Mouse (Mus musculus): Measurements from ENCODE around the gene Fam72a. TPM values are rescaled to one million over a fixed set of nuclear protein-coding genes. Genes with fewer than 3 reads are reported as not detected.
"Not testable (repeated sequence)": the region's sequence is repeated elsewhere in the genome, so short reads cannot be mapped to it uniquely, and the experiment has no call there.

Fam72a gene
- polyA plus RNA-seq, 1 experiment from 2014 or later, result 2.7 TPM

- 92% methylated on average over 2 of the region's 2 CpGs for WGBS
- TF ChIP-seq CTCF (IDR thresholded peaks at IDR 0.05; ENCODE audit: low read depth), result no peak
Observed at GRCm38 (mm10) chr1:131562081-131562480, 34.4 kb downstream of the Fam72a start.

GRCm38 (mm10) chr1:131566056-131566455 is 38.4 kb downstream of the Fam72a start:
- H3K4me1 ChIP-seq (ENCODE audit: insufficient read depth); H3K4me2 ChIP-seq; H3K36me3 ChIP-seq (ENCODE audit: insufficient read depth); H3K27me3 ChIP-seq (ENCODE audit: insufficient read depth, low read length); H3K27ac ChIP-seq (ENCODE audit: low read depth); H3K9me3 ChIP-seq (ENCODE audit: low read depth, low read length); H3K4me3 ChIP-seq (ENCODE audit: low read depth, low read length); H3K9ac ChIP-seq: not testable (repeated sequence)
- 0 out of 2 replicates have a peak, but pooled peaks have one; percentile 17 for TF ChIP-seq CTCF (IDR thresholded peaks at IDR 0.05; ENCODE audit: low read depth)
- ATAC-seq (ENCODE audit: insufficient read depth) (peak; percentile 41; the same call in 1 of the 2 replicates), DNase-seq (peak; percentile 27)
- 47% methylated on average over 11 of the region's 11 CpGs for WGBS

More at GRCm38 (mm10) chr1:131562081-131562480, 34.4 kb downstream of the Fam72a start:
- no peak overlapping the region for H3K4me2 ChIP-seq
- no peak overlapping the region for H3K27ac ChIP-seq (ENCODE audit: low read depth)
- no peak for ATAC-seq (ENCODE audit: insufficient read depth)
- no peaks in the 10 kb centered on the region for H3K9me3 ChIP-seq (ENCODE audit: low read depth, low read length)
- H3K4me1 ChIP-seq (ENCODE audit: insufficient read depth), result no peaks in the 10 kb centered on the region
- no peaks in the 10 kb centered on the region for H3K27me3 ChIP-seq (ENCODE audit: insufficient read depth, low read length)
- no peaks in the 10 kb centered on the region for H3K36me3 ChIP-seq (ENCODE audit: insufficient read depth)
- no peak for DNase-seq
- H3K4me3 ChIP-seq (ENCODE audit: low read depth, low read length), result no peak overlapping the region
- no peak overlapping the region for H3K9ac ChIP-seq

DNA sequence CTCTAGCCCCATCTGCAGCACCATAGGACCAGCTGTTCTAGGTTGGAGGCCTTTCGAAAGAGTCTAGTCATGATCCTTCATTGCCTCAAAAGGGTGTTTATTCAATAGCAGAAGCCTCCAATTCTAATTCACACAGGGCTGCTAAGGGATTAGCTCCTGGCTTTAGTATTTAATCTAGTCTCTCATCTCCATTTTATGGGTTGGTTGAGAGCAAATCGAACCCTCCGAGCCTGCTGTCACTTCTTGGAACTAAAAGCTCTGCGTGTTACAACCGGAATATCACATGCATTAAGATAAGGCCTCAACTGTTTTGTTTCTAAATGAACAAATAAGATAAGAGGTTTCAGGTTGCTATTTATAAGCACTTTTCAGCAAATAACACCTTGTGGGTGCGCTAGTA is 42.0 kb downstream of the Fam72a start:
- TF ChIP-seq CTCF (IDR thresholded peaks at IDR 0.05; ENCODE audit: low read depth), result no peak
- ATAC-seq (ENCODE audit: insufficient read depth), result no peak
- Histone ChIP-seq H3K36me3 (ENCODE audit: insufficient read depth) (no peaks in the 10 kb centered on the region), H3K27ac (ENCODE audit: low read depth) (no peak overlapping the region), H3K27me3 (ENCODE audit: insufficient read depth, low read length) (no peaks in the 10 kb centered on the region), H3K9ac (no peak overlapping the region), H3K9me3 (ENCODE audit: low read depth, low read length) (no peaks in the 10 kb centered on the region), H3K4me2 (no peak overlapping the region), H3K4me1 (ENCODE audit: insufficient read depth) (no peaks in the 10 kb centered on the region), H3K4me3 (ENCODE audit: low read depth, low read length) (no peak overlapping the region)
- DNase-seq, result no peak
- 80% methylated on average over 6 of the region's 6 CpGs for WGBS

- TF ChIP-seq CTCF (IDR thresholded peaks at IDR 0.05; ENCODE audit: low read depth), result no peak
- DNase-seq (no peak), ATAC-seq (ENCODE audit: insufficient read depth) (no peak)
- Histone ChIP-seq H3K4me3 (ENCODE audit: low read depth, low read length) (no peak overlapping the region), H3K36me3 (ENCODE audit: insufficient read depth) (no peaks in the 10 kb centered on the region), H3K9me3 (ENCODE audit: low read depth, low read length) (no peaks in the 10 kb centered on the region), H3K27me3 (ENCODE audit: insufficient read depth, low read length) (no peaks in the 10 kb centered on the region), H3K4me2 (no peak overlapping the region), H3K27ac (ENCODE audit: low read depth) (no peak overlapping the region), H3K4me1 (ENCODE audit: insufficient read depth) (no peaks in the 10 kb centered on the region), H3K9ac (no peak overlapping the region)
- 95% methylated on average over 4 of the region's 4 CpGs for WGBS
Observed at GRCm38 (mm10) chr1:131570391-131570790, 42.7 kb downstream of the Fam72a start.

- H3K36me3 ChIP-seq (ENCODE audit: insufficient read depth), result no peaks in the 10 kb centered on the region
- ATAC-seq (ENCODE audit: insufficient read depth) (0 out of 2 replicates have a peak, but pooled peaks have one; percentile 62), DNase-seq (peak; percentile 56)
- 89% methylated on average over 14 of the region's 14 CpGs for WGBS
- TF ChIP-seq CTCF (IDR thresholded peaks at IDR 0.05; ENCODE audit: low read depth), result no peak
- H3K4me2 ChIP-seq, result no peak overlapping the region
- no peaks in the 10 kb centered on the region for H3K27me3 ChIP-seq (ENCODE audit: insufficient read depth, low read length)
- no peak overlapping the region for H3K4me3 ChIP-seq (ENCODE audit: low read depth, low read length)
- no peaks in the 10 kb centered on the region for H3K4me1 ChIP-seq (ENCODE audit: insufficient read depth)
- no peak overlapping the region for H3K27ac ChIP-seq (ENCODE audit: low read depth)
- H3K9me3 ChIP-seq (ENCODE audit: low read depth, low read length), result no peaks in the 10 kb centered on the region
- no peak overlapping the region for H3K9ac ChIP-seq
Observed at GRCm38 (mm10) chr1:131573721-131574120, 46.0 kb downstream of the Fam72a start.

- WGBS, result 78% methylated on average over 17 of the region's 17 CpGs
- TF ChIP-seq CTCF (IDR thresholded peaks at IDR 0.05; ENCODE audit: low read depth), result no peak
Observed at GRCm38 (mm10) chr1:131578943-131579680, 51.4 kb downstream of the Fam72a start.

GRCm38 (mm10) chr1:131580389-131580788 is 52.7 kb downstream of the Fam72a start:
- Histone ChIP-seq H3K27me3 (ENCODE audit: insufficient read depth, low read length) (no peaks in the 10 kb centered on the region), H3K9me3 (ENCODE audit: low read depth, low read length) (no peaks in the 10 kb centered on the region), H3K4me1 (ENCODE audit: insufficient read depth) (no peaks in the 10 kb centered on the region), H3K9ac (no peak overlapping the region), H3K4me2 (no peak overlapping the region), H3K4me3 (ENCODE audit: low read depth, low read length) (no peak overlapping the region), H3K36me3 (ENCODE audit: insufficient read depth) (no peaks in the 10 kb centered on the region), H3K27ac (ENCODE audit: low read depth) (no peak overlapping the region)
- 37% methylated on average over 4 of the region's 4 CpGs for WGBS
- ATAC-seq (ENCODE audit: insufficient read depth), result no peak
- DNase-seq, result no peak
- TF ChIP-seq CTCF (IDR thresholded peaks at IDR 0.05; ENCODE audit: low read depth), result no peak

More at GRCm38 (mm10) chr1:131578943-131579680, 51.4 kb downstream of the Fam72a start:
- Histone ChIP-seq H3K9me3 (ENCODE audit: low read depth, low read length) (no peaks in the 10 kb centered on the region), H3K4me2 (no peak overlapping the region), H3K27me3 (ENCODE audit: insufficient read depth, low read length) (no peaks in the 10 kb centered on the region), H3K4me3 (ENCODE audit: low read depth, low read length) (no peak overlapping the region), H3K36me3 (ENCODE audit: insufficient read depth) (no peaks in the 10 kb centered on the region), H3K9ac (no peak overlapping the region), H3K4me1 (ENCODE audit: insufficient read depth) (no peaks in the 10 kb centered on the region), H3K27ac (ENCODE audit: low read depth) (no peak overlapping the region)
- DNase-seq, result no peak
- ATAC-seq (ENCODE audit: insufficient read depth), result no peak
